Mouse (Mus musculus) ES-Bruce4 (cell line): ENCODE results near the gene Angptl6. TPM values are rescaled to one million over a fixed set of nuclear protein-coding genes. Genes with fewer than 3 reads are reported as not detected.

ENCODE experiments used
- H3K27ac ChIP-seq: 2 replicates; pipeline ENCODE4 v1.5.1; 2012; ENCODE audit warnings: low read length, inconsistent platforms; ENCODE audit not compliant: insufficient read depth
- H3K27me3 ChIP-seq: 2 replicates; pipeline ENCODE4 v1.6.1; 2012; ENCODE audit warnings: mild to moderate bottlenecking, low read length, inconsistent platforms; ENCODE audit not compliant: control insufficient read depth, poor library complexity, insufficient read depth, severe bottlenecking
- H3K36me3 ChIP-seq: 2 replicates; pipeline ENCODE4 v1.6.1; 2012; ENCODE audit warnings: inconsistent platforms, mild to moderate bottlenecking, low read length, moderate library complexity; ENCODE audit not compliant: control insufficient read depth, poor library complexity, insufficient read depth, severe bottlenecking
- H3K4me1 ChIP-seq: one replicate; pipeline ENCODE4 v1.8.1; 2011; ENCODE audit warnings: low read length; ENCODE audit not compliant: control insufficient read depth, insufficient read depth
- H3K4me3 ChIP-seq: 2 replicates; pipeline ENCODE4 v1.5.1; 2011; ENCODE audit warnings: low read depth, mild to moderate bottlenecking, low read length
- H3K9ac ChIP-seq: 2 replicates; pipeline ENCODE4 v1.6.1; 2012; ENCODE audit warnings: low read depth, mild to moderate bottlenecking, inconsistent platforms; ENCODE audit not compliant: poor library complexity, severe bottlenecking
- H3K9me3 ChIP-seq: replicated peaks from 2 replicates; pipeline ENCODE4 v1.6.1; 2012; ENCODE audit warnings: mild to moderate bottlenecking, low read length, inconsistent platforms; ENCODE audit not compliant: control insufficient read depth, poor library complexity, insufficient read depth, severe bottlenecking
- CTCF ChIP-seq: IDR thresholded peaks from one replicate; pipeline ENCODE4 v1.8.1; 2011; ENCODE audit warnings: low read depth, low read length
- EP300 ChIP-seq: IDR thresholded peaks from 2 replicates; pipeline ENCODE4 v1.6.1; 2011; ENCODE audit warnings: low read depth, low read length; ENCODE audit not compliant: insufficient read depth
- POLR2A ChIP-seq: IDR thresholded peaks from one replicate; pipeline ENCODE4 v1.8.1; 2011; ENCODE audit warnings: low read length; ENCODE audit not compliant: insufficient read depth
- polyA plus RNA-seq: library from polyadenylated mRNA; stranded (reverse); fragments of >200 nt; gene quantifications from 2 replicates; pipeline ENCODE4 v1.2.4, GENCODE M21; 2011; ENCODE audit warnings: low read depth; ENCODE audit not compliant: missing spikeins, insufficient read depth, insufficient read length

The Angptl6 gene
- polyA plus RNA-seq, 1 experiment: 1.3 TPM

- TF ChIP-seq POLR2A (peak; percentile 56), EP300 (peak; percentile 39; the same call in 1 of the 2 replicates), CTCF (no peak)
Measured at GRCm38 (mm10) chr9:20887704-20888385, 8.3 kb upstream of the Angptl6 start, which contains the start of gene Ppan. Ppan (plus strand) TSS chr9:20888175.

GRCm38 (mm10) chr9:20887191-20887590, 7.7 kb upstream of the Angptl6 start:
- no peak for TF ChIP-seq EP300
- no peak for TF ChIP-seq POLR2A
- no peak for TF ChIP-seq CTCF

More at GRCm38 (mm10) chr9:20887704-20888385, 8.3 kb upstream of the Angptl6 start, which contains the start of gene Ppan:
- Histone ChIP-seq H3K27ac (peak within 1 kb of the TSS; percentile 75), H3K4me1 (peaks cover 3% of the 10 kb centered on the region), H3K9ac (peak within 1 kb of the TSS; percentile 74), H3K9me3 (0 out of 2 replicates have a peak, but pooled peaks cover 7% of the 10 kb centered on the region), H3K4me3 (peak within 1 kb of the TSS; percentile 92), H3K36me3 (peaks cover 37% of the 10 kb centered on the region), H3K27me3 (no peaks in the 10 kb centered on the region)

GRCm38 (mm10) chr9:20886563-20886962, 7.0 kb upstream of the Angptl6 start:
- H3K4me3 ChIP-seq: no peak overlapping the region
- H3K9ac ChIP-seq: no peak overlapping the region; the same call in 1 of the 2 replicates
- peaks cover 24% of the 10 kb centered on the region for H3K36me3 ChIP-seq
- no peaks in the 10 kb centered on the region for H3K27me3 ChIP-seq
- H3K9me3 ChIP-seq: 0 out of 2 replicates have a peak, but pooled peaks cover 7% of the 10 kb centered on the region
- peaks cover 3% of the 10 kb centered on the region for H3K4me1 ChIP-seq
- no peak overlapping the region for H3K27ac ChIP-seq
- TF ChIP-seq CTCF: no peak
- TF ChIP-seq EP300: no peak
- TF ChIP-seq POLR2A: no peak

More at GRCm38 (mm10) chr9:20887191-20887590, 7.7 kb upstream of the Angptl6 start:
- Histone ChIP-seq H3K27me3 (no peaks in the 10 kb centered on the region), H3K9me3 (0 out of 2 replicates have a peak, but pooled peaks cover 7% of the 10 kb centered on the region), H3K9ac (peak overlapping the region; percentile 53), H3K27ac (no peak overlapping the region), H3K36me3 (peaks cover 31% of the 10 kb centered on the region), H3K4me1 (peaks cover 3% of the 10 kb centered on the region), H3K4me3 (peak overlapping the region; percentile 25; the same call in 1 of the 2 replicates)

- Histone ChIP-seq H3K9me3 (peaks cover 2% of the 10 kb centered on the region), H3K4me1 (no peaks in the 10 kb centered on the region), H3K36me3 (no peaks in the 10 kb centered on the region), H3K27ac (peak overlapping the region; percentile 52), H3K9ac (peak overlapping the region; percentile 44), H3K27me3 (no peaks in the 10 kb centered on the region), H3K4me3 (peak overlapping the region; percentile 67)
- TF ChIP-seq POLR2A (no peak), EP300 (no peak), CTCF (no peak)
Measured at GRCm38 (mm10) chr9:20878710-20879065, 839 bp downstream of the Angptl6 start.

- Histone ChIP-seq H3K27me3 (no peaks in the 10 kb centered on the region), H3K9me3 (peaks cover 2% of the 10 kb centered on the region), H3K36me3 (no peaks in the 10 kb centered on the region), H3K4me1 (no peaks in the 10 kb centered on the region), H3K4me3 (peak overlapping the region; percentile 67), H3K9ac (peak overlapping the region; percentile 44), H3K27ac (peak overlapping the region; percentile 52)
- TF ChIP-seq EP300 (peak; percentile 38; the same call in 1 of the 2 replicates), POLR2A (peak; percentile 88), CTCF (peak; percentile 71)
Measured at GRCm38 (mm10) chr9:20878041-20878709, 1.4 kb downstream of the Angptl6 start.
